Mouse (Mus musculus): ENCODE data around the gene Srgap2. TPM values are rescaled to one million over a fixed set of nuclear protein-coding genes. Genes with fewer than 3 reads are reported as not detected.
"Not testable (repeated sequence)": the region's sequence is repeated elsewhere in the genome, so short reads cannot be mapped to it uniquely, and the experiment has no call there.

Srgap2 gene
- total and polyA plus RNA-seq, 3 experiments: 15.2 to 22.2 (median 21.8) TPM

DNA sequence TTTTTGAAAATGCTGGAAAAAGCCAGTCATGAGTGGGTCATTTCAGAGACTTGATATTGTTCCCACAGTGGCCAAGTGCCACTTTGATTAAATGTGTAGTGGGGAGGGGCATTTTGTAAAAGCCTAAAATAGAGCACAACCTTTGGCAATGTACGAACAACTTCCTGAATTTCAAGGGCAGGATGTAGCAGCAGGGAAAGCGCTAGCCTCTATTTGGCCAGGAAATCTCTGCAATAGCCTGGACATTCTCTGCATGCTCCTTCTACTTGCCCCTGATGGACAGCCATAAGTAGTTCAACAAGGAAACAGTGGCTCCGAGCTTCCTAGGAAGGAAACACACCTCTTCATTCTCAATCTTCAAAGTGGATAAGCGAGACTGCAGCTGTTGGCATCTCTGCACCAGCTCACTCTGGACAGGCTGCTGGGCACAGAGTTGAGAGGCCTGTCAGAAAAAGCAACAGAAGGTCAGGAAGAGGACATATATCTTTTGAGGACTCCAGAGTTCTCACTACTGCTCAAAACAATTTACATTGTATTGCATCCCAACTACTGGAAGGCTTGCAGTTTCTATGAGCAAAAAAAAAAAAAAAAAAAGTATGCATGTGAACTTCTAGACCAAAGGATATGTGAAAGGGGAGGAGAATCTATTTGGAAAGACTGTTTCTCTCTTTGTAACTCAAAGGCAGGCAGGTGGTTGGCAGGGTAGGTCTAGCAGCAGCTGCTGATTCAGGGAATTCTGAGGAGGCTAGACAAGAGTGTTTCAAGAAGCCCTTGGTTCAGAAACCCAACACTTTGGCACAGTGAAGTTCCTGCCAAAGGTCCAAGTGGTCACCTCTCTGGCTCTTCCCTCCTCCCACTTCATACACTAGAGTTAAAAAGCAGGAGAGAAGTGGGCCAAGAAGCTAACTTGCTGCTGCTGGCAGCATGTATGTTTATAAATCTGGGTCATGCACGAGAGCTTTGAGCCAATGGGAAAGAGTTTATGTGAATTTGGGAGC, 181.4 kb downstream of the Srgap2 start:
- peak; percentile 48 for DNase-seq

DNA sequence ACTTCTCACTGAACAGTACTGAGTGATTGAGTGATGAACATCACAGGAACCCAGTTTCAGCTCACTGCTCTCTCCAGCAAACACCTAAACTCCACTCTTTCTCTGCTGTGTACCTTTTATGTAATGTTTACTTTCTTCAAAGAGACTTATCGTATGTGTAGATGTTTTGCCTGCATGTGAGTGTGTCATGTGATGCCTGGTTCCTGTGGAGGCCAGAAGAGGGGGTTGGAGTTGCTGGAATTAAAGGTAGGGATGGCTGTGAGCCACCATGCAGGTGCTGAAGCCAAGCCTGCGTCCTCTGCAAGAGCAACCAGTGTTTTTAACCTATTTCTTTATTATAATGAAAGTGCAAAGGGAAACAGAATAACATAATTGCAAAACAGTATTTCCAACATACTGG, 182.5 kb downstream of the Srgap2 start:
- no peak for DNase-seq

DNA sequence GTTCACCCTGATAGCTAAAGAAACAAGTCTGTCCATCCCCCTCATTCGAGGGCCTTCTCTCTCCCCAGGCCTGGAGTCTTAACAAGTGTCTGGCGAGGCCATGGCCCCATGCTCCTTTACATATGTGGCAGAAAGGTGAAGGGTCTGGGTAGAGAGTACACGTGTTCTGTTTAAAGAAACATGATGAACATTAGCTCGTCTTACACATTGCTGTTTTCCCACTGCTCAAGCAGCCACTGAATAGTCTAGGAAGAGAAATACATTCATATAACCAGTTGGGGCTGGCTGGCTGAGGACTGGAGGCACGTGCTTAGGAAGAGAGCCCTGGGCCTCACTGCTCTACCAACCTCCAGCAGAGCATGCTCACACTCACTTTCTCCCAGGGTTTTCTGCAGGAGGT, 191.1 kb downstream of the Srgap2 start:
- DNase-seq: no peak

DNA sequence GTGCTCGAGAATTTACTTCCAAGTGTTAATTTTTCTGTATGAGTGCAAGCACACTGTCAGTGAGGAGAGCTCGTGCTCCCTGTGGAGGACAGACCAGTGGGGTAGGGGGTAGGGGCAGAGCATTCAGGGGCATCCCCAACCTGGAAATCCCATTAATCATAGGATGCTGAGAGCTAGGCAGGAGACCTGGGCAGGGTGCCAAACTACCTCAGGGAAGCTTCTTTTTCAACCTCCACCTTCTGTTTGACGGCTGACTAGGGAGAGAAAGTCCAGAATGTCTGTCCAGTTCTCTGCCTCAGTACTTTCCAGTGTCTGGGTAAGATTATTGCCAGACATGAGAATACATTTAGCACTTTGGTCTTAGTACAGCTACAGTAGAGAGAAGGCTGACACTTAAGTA, 191.5 kb downstream of the Srgap2 start:
- DNase-seq: peak; percentile 58

DNA sequence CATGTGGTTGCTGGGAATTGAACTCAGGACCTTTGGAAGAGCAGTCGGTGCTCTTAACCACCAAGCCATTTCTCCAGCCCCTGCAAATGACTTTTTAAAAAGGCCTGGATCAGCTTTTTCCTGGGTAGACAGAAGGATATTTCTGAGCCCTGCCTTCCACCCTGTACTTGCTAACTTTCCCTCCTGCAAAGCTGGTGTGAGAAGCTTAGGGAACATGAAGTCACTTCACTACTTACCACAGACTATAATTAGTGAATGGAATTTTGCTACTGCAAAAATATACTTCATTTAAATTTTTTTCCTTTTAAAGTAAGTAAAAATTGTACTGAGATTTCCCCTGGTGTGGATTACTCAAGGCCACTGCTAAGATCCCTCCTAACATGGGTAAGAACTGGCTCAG, 196.0 kb downstream of the Srgap2 start:
- no peak for DNase-seq

DNA sequence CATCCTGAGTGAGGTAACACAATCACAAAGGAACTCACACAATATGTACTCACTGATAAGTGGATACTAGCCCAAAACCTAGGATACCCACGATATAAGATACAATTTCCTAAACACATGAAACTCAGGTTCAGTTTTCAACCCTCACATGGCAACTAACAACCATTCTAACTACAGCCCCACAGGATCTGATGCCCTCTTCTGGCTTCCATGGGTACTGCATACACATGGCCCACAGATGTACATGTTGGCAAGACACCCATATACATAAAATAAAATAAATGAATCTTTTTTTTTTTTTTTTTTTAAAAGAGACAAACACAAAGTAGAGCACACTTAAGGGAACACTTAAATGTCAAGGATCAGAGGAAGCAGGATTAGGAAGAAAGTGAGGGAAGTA, 198.1 kb downstream of the Srgap2 start:
- DNase-seq: not testable (repeated sequence)

DNA sequence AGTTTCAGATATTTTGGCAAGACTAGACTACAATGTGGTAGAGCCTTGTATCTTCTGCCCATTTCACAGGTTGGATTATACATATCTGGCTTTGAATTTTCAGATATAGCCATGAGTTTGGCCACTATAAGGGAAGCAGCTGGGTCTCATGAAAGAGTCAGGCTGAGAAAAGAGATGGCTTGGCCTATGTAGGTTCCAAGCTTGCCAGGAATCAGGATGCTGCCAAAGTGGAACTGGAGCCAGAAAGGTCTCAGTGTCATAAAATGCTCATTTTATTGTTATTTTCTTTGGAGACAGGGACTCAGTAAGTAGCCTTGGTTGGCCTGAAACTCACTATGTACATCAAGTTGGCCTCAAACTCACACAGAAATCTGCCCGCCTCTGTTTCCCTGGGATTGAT, 200.0 kb downstream of the Srgap2 start:
- DNase-seq: no peak

DNA sequence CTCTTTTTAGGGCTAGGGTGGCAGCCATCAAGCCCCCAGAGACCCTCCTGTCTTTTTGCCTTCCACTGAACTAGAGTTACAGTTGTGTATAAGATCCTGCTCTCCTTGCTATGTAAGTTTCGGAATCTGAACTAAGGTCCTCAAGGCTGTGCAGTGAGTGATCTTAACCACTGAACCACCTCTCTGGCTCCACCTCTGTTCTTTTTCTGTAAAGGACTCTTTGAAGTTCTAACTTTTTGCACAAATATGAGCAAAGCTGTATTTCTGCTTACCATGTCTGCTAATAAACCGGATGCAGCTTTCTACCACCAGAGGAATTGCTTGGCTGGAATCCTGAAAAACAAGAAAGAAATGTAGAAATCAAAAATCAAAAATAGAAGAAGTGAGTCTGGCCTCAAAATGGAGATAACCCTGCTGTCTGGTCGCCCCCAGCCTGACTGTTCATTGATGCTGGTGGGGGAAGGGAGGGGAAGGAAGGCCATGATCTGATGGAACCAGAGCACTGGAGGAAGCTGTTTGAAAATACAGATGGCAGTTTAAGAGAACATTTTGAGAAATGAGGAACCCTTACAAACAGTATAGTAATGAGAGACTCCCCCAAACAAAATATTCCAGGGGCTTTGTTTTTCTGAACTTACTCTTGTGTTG, 202.2 kb downstream of the Srgap2 start:
- no peak for DNase-seq

DNA sequence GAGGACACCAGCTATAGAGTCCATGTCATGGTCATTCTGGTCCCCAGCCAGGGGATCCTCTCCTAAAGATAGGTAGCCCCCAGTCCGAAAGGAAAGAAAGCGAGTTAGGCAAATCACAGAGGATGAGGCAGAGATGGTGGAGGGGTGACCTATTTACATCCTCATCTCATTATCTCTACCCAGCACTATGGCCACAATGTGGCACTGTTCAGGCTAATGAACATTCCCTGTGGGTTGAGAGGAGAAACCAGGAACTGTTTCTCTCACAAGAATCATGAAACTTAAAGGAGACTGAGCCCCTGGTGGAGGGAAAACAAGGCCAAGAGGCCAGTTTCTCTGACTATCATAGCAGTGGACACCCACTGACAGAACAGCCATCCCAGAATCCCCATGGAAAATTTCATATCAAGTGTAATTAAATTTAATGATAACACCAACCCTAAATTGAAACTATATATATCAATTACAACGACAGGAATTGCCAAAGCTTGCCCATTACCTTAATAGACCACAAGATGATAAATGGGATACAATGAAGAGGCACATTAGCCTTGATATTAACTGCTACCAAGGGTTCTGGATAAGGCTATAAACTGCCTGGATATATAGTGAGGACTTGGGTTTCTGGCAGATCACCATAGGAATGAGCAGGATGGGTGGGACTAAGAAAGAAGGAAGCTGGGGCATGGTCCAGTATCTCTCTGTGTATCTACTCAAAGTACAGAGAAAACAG, 207.4 kb downstream of the Srgap2 start:
- DNase-seq: no peak

DNA sequence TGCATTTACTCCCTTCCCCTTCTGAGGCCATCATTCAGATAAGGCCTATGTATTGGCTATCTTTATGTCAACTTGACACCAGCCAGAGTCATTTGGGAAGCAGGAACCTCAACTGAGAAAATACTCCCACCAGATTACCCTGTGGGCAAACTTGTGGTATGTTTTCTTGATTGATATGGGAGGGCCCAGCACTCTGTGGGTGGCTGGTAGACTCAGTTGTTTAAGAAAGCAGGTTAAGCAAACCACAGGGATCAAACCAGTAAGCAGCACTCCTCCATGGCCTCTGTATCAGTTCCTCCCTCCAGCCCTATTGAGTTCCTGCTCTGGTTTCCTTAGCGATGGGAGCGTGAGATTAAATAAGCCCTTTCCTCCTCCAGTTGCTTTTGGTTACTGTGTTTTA, 208.8 kb downstream of the Srgap2 start:
- no peak for DNase-seq

DNA sequence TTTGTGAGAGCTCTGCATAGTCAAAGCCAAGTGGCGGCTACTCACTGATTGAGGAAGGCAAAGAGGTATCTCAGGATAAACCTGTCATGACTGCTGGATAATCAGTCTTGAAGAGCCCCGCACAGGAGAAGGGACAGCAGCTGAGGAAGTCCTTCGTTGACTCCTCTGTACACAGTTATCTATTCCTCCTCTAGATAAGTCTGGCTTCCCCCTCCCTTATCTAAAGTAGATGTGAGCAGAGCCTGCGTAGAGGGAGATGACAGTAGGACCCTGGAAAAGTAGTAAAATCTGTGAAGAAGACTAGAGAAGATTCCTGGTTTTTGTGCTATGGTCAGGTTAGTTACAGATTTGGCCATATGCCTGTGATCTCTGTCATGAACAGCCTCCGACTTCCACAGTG, 209.5 kb downstream of the Srgap2 start:
- DNase-seq: no peak

DNA sequence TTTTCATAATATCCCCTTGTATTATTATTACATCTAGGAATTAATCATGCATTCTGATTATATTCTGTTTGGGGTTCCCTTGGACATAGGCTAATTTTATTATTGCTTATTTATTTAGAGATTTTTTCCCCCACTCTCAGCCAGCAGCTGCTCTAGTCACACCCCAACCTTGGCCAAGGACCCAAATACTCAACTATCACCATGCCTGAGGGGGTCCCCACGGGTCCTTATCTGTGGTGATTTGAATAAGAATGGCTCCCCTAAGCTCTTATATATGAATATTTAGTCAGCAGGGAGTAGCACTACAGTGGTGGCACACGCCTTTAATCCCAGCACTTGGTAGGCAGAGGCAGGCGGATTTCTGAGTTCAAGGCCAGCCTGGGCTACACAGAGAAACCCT, 215.9 kb downstream of the Srgap2 start:
- no peak for DNase-seq

DNA sequence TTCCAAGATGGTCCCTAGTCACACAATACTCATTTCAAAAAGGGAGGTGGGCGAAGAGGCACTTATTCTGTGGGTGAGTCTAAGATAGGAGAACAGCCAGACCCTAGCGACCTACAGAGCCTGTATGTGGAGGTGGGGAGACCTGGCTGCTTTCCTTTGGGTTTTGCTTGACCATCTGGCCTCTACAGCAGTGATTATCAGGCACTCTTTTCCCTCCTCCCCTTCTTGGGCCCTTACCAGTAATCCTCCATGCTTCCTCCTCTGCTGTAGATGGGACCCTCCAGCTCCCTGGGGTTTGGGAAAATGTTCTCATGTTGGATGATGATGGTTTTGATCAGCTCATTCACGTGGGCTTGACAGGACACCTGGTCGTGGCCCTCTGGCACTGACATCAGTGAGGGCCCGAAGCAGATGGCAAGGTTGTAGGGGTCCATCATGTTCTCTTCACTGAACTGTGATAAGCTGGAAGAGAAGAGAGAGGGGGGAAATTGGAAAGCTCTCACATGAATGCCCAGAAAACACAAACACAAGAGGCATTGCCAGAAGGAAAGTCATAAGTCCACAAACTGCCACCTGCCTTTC, 216.8 kb downstream of the Srgap2 start:
- no peak for DNase-seq

DNA sequence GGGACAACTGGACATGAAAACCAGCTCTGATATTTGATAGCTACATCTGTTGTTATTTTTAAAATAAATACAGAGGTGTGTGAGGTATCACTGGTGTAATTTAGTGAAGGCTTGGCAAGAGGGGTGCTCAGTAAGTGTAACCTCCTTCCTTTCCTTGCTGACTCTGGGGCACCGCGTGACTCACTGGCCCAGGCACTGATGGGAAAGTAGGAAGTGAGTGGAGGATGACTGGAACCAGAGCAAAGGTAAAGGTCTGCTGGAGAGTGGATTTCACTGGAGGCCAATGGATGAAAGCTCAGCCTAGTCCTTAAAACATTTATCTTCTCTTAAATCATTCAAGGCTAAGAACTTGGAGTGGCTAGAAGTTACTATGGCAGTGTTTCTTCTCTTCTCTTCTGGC, 226.4 kb downstream of the Srgap2 start:
- no peak for DNase-seq

DNA sequence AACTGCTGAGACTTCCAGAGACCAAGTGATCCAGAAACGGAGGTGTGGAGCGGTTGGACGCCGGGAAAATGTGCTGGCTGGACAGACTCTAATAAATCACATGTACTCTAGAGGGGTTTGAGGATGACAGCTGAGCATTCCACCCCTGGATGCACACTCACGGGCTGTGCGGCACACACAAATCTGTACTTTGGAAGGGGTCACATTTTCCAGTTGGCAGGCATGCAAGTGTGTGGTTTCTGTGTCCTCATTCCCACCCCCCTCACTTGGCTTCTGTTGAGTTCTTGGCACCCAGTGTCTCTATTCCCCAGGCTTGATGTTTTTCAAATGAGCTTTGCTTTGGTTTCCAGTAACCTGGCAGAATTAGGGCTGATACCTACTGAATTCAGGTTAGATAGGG, 227.4 kb downstream of the Srgap2 start:
- no peak for DNase-seq

DNA sequence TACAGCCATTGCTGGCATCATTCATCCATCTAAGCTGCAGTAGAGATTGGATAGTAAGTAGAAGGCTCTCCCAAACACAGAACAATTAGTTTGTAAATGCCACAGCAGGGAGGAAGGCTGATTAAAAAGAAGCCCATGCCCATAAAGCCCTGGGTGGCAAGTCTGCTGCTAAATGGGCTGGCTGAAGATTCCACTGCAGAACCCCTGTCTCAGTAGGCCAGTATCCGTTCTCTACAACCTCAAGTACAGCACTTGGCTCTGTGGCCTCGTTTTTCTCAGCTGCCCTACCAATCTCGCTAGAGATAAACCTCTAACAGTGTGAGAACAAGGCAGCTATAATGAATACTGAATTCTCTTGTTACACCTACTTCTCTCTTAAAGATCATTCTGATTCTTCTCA, 227.9 kb downstream of the Srgap2 start:
- DNase-seq: no peak

DNA sequence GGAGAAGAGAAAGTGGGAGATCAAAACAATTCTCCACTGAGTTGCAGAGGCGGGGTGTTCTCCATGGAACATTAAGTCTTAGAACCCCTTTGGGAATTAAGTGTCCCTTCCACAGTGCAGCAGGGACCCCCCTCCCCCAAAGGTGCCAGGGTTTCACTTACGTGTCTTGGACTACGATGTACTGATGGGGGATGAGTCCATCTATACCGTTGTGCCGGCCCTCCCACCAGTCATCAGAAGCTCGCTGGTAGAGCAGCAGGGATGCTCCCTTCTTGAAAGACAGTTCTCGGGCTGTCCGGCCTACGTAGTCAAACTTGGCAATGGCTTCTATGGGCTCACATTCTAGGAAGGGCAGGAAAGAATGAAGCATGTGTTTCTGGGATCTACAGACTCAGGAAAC, 229.0 kb downstream of the Srgap2 start:
- no peak for DNase-seq

DNA sequence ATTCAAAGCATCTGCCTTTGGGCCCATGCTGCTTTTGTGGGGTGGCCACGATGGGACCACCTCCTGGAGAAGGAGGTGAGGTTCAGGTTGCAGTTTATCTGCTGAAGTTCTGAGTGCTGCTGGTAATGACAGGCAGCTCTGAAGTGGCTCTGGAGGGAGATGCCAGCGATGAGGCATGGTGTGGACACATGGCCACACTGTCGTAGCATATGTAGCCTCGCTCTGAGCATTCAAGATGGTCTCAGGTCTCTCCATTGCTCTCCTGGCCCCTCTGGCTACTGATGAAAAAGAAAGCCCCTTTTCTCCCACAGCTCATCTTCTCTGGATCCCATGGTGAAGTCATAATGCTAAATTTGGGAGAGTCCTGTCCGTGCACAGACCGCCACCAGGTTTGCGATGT, 230.4 kb downstream of the Srgap2 start:
- DNase-seq: no peak

DNA sequence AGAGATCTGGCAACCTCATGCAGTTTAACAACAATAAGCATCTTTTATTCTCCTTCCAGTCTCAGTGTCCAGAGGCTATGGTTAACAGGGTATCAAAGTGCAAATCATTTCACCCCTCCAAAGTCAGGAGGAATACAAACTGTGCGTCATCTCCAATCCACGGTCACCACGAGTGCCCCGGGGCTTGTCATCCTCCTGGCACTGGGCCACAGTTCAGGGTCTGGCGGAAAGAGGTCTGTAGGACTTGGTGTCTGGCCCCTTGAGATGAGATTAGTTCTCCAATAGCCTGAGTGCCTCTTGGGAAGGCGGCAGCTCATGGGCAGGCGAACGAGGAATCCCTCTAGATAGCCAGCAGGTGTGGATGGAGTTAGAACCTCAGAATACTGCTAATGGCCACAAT, 232.0 kb downstream of the Srgap2 start:
- no peak for DNase-seq

DNA sequence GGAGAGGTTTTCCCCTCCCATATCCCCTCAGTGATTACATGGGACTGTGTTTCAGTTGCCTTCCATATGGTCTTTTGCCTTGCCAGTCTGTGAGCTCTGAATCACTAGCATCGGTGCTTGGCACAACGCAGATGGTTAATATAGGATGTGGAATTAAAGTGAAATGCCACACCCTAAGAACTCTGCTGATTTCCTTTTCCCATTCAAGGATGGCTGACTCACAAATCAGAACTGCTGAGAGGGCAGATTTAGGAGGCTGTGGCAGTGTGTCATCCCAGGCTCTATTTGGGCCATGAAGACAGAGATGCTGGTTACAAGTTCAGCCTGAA, 233.3 kb downstream of the Srgap2 start:
- no peak for DNase-seq

DNA sequence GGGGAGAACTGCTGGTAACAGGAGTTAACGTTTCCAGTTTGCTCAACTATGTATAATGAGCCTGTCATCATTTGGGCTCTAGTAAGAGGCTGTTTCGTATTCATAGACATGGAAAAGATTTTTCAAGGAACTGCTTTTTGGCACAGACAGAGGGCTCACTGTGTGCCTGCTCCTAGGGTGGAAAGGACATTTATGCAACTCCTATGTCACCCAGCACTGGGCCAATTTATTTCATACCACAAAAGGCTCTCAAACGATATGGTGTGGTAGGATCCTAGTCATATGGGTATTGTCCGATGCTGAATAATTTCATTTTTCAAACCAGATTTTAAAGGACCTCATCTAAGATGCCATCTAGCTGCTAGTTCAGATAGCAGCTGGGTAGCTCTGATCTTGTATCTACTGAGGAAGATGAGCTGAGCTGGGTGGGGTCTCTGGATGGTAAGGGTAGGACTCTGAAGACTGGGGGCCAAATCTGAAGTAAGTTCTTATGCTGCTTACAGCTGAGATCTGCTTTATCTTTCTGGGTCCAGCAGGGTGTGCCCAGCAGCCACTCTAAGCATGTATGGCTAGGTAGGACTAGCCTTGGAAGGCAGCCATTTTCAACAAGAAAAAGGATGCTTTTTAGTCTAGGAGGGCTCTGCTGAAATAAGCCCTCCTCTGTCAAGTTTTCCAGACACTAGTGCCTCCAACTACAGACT, 233.8 kb downstream of the Srgap2 start:
- no peak for DNase-seq

DNA sequence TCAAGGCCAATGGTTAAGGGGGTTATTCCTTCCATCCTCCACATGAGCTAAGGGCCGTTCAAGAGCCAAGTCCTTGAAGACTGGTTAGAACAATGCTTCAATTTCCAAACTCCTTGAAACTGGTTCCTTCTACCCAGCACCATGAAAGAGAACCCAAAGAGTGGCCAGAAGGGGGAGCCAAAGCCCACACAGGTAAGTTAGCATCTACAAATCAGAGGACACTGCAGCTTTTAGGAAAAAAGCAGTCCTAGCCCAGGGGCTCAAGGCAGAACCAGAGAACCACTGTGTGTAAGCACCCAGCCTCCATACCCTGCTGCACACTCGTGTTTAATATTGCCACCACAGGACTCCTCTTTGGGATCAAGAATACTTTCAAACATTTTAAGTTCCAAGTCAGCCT, 236.5 kb downstream of the Srgap2 start:
- peak; percentile 64 for DNase-seq

Measured in adrenal gland, adult 2 months (tissue).